Mouse (Mus musculus): ENCODE data around the gene Gm29289.
"Not testable (repeated sequence)": the region's sequence is repeated elsewhere in the genome, so short reads cannot be mapped to it uniquely, and the experiment has no call there.

The Gm29289 gene

DNA sequence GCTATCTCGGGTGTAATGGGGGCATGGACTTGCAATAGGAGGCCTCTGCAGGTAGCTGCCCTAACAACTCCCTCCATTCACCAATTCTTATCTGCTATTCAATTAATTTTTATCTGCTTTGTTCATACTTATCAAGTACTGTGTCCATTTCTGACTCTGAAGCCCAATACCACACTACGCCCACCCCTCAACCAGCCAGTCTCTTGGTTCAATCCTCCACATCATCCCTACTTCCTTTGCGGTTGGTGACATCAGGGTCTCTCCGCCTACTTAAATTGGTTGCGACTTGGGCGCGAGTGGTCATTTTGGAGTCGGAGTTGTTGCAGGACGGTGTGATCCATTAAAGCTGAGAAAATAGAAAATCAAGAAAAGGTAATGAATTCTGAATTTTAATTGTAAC, at the start of gene Gm29289:
Gene Gm29289 (plus strand): TSS at position 301 of the 400 bp plus-strand sequence.
- DNase-seq (ENCODE audit: low read depth, low spot score) = not testable (repeated sequence)

DNA sequence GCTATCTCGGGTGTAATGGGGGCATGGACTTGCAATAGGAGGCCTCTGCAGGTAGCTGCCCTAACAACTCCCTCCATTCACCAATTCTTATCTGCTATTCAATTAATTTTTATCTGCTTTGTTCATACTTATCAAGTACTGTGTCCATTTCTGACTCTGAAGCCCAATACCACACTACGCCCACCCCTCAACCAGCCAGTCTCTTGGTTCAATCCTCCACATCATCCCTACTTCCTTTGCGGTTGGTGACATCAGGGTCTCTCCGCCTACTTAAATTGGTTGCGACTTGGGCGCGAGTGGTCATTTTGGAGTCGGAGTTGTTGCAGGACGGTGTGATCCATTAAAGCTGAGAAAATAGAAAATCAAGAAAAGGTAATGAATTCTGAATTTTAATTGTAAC, 31.7 kb upstream of the Gm29289 start, which contains the start of gene Gm10352:
Gene Gm10352 (plus strand): TSS at position 301 of the 400 bp plus-strand sequence.
- not testable (repeated sequence) for DNase-seq (ENCODE audit: low read depth, low spot score)
